Mouse (Mus musculus) liver, embryonic 14.5 days (tissue): Measurements from ENCODE around the gene Fbxw21.

Source experiments
- CTCF ChIP-seq: IDR thresholded peaks from 2 replicates; pipeline ENCODE4 v1.5.1; 2016; ENCODE audit warnings: antibody characterized with exemption, low read depth, control low read depth
- EP300 ChIP-seq: IDR thresholded peaks from 2 replicates; pipeline ENCODE4 v1.6.1; 2016; ENCODE audit warnings: antibody characterized with exemption, low read depth

DNA sequence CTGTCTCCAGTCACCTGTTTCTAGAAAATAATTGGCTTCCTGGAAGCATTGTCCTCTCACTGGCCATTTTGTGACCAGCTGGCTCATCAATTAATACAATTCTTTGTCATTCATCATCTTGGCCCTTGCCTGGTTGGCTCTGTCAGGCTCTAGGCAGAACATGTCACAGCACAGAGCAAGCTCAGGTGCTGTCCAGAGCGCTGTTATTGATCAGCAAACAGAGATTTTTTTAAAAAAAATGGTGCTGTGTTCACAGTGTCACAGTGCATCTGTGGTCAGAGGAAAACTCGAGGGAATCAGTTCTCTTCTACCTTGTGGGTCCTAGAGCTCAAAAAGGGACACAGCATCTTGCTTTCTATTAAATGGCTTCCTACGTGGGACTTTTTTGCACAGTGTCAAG is 36.4 kb downstream of the Fbxw21 start:
- TF ChIP-seq CTCF (no peak), EP300 (no peak)
